Mouse (Mus musculus) cerebellum, adult 2 months (tissue): ENCODE data around the gene 1700069L16Rik. TPM values are rescaled to one million over a fixed set of nuclear protein-coding genes. Genes with fewer than 3 reads are reported as not detected.

ENCODE experiments used
- DNase-seq, 2 experiments: peaks; one replicate each; pipeline ENCODE4 v3.0.0; 2021
- H3K27ac ChIP-seq: fragments of 200-500 bp; 2 replicates; pipeline ENCODE4 v1.5.1; 2012; ENCODE audit warnings: low read length, control low read depth, inconsistent platforms; ENCODE audit not compliant: insufficient read depth
- H3K27me3 ChIP-seq: fragments of 200-500 bp; 2 replicates; pipeline ENCODE4 v1.6.1; 2012; ENCODE audit warnings: inconsistent platforms, mild to moderate bottlenecking, low read length, moderate library complexity; ENCODE audit not compliant: control insufficient read depth, insufficient read depth
- H3K4me1 ChIP-seq: fragments of 200-500 bp; 2 replicates; pipeline ENCODE4 v1.6.1; 2011; ENCODE audit warnings: low read length; ENCODE audit not compliant: control insufficient read depth, insufficient read depth
- H3K4me3 ChIP-seq: fragments of 200-500 bp; replicated peaks from 2 replicates; pipeline ENCODE3; 2011; ENCODE audit warnings: mild to moderate bottlenecking, low read depth, low read length, control low read depth; ENCODE audit not compliant: insufficient read depth
- CTCF ChIP-seq: fragments of 200-500 bp; IDR thresholded peaks from 2 replicates; pipeline ENCODE4 v1.5.1; 2011; ENCODE audit warnings: low read depth, mild to moderate bottlenecking, control low read depth, low read length, moderate library complexity, borderline replicate concordance; ENCODE audit not compliant: insufficient read depth
- POLR2A ChIP-seq: fragments of 200-500 bp; IDR thresholded peaks from 2 replicates; pipeline ENCODE4 v1.6.1; 2011; ENCODE audit warnings: low read length, control low read depth, borderline replicate concordance; ENCODE audit not compliant: insufficient read depth
- WGBS: fragments of 180-500 bp; shearing (Covaris S2); methylation state at CpG from one replicate; pipeline ENCODE4 v1.1.7; 2018; 5-methylcytosine and 5-hydroxymethylcytosine counted together
- polyA plus RNA-seq: library from polyadenylated mRNA; depleted of rRNA; stranded (reverse); fragments of >200 nt; gene quantifications from 2 replicates; pipeline ENCODE4 v1.2.3, GENCODE M21; 2012

The 1700069L16Rik gene
- polyA plus RNA-seq, 1 experiment: 0.39 TPM

DNA sequence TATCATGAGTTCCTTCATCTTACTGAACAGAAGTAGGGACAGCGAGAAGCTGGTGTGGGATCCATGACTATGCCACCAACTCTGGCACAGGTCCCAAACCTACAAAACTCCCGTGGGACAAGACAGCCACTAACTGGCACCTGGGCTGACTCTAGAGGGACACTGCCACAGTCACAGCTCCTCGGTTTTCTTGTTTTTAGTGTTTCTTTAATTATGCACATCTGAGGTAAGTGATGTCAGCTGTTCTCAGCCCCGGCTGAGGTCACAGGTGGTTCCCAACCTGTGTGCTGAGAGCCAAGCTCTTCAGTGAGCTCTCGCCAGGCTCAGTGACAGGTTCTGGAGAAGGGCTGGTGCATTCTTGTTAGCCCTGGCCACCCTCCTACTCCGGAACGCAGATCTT is 39.9 kb upstream of the 1700069L16Rik start:
- 58% methylated on average over 7 of the region's 7 CpGs for WGBS
- DNase-seq: no peak

DNA sequence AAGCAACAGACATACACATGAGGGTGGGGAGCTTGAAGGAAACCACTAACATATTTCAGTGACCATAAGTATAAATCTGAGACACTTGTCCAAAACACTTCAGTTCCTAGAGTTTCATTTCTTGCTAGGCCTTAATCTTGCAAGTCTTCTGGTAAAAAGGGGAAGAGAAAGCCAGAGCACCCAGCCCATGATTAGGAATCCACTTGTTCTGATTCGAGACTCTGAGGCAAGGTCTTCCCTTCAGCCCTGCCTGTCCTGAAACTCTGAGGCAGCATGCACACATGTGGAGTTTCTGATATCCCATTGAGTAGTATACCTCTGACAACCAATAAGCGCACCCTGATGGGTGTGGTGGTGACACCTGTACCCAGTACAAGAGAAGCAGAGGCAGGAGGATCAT is 37.0 kb upstream of the 1700069L16Rik start:
- WGBS: 89% methylated on average over 2 of the region's 2 CpGs
- H3K4me3 ChIP-seq: no peak overlapping the region
- TF ChIP-seq POLR2A (no peak), CTCF (no peak)
- no peaks in the 10 kb centered on the region; the same call in 1 of the 2 replicates for H3K4me1 ChIP-seq
- no peak overlapping the region for H3K27ac ChIP-seq
- no peaks in the 10 kb centered on the region for H3K27me3 ChIP-seq
- DNase-seq: no peak

More for the DNA sequence above, 39.9 kb upstream of the 1700069L16Rik start:
- TF ChIP-seq POLR2A: no peak
- no peak for TF ChIP-seq CTCF
- H3K27ac ChIP-seq: no peak overlapping the region
- no peak overlapping the region for H3K4me3 ChIP-seq
- peaks cover 7% of the 10 kb centered on the region for H3K4me1 ChIP-seq
- no peaks in the 10 kb centered on the region for H3K27me3 ChIP-seq

DNA sequence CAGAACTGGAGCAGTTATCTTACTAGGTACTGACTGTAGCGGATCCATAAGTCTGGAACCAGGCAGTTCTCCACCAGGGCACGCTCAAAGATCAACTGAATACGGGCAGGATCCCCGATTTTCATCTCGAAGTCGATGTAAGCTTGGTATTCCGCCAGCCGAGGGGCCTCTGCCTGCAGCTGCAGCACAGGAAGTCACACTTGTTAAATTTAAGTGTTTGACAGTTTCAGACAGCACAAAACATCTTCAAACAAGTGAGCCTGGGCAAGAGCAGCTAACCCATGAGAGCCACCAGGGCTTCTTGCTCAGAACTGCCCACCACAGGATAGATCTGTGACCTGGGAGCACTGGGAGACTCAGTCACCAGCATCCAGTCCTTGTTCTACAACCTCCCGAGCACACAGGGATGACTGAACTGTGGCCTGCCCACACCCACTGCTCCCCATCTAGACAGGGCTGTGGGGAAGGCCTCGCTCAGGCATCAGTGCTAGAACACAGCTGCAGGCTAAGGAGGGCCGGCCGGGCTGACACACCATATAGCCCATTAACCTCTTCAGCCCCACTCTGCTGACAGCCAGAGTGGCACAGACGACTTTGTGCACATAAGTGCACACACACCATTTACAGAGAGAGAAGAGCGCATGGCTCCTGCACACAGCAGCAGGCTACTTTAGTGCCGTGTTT is 30.9 kb upstream of the 1700069L16Rik start:
- H3K27ac ChIP-seq: no peak overlapping the region
- no peak overlapping the region for H3K4me3 ChIP-seq
- WGBS: 87% methylated on average over 15 of the region's 15 CpGs
- DNase-seq: no peak
- H3K27me3 ChIP-seq: no peaks in the 10 kb centered on the region
- no peak for TF ChIP-seq POLR2A
- TF ChIP-seq CTCF: no peak
- H3K4me1 ChIP-seq: peaks cover 16% of the 10 kb centered on the region

GRCm38 (mm10) chr5:113751521-113752157 is 27.1 kb upstream of the 1700069L16Rik start:
- Histone ChIP-seq H3K27me3 (no peaks in the 10 kb centered on the region), H3K4me3 (no peak overlapping the region), H3K27ac (peak overlapping the region; percentile 82), H3K4me1 (peaks cover 31% of the 10 kb centered on the region)
- TF ChIP-seq POLR2A (no peak), CTCF (no peak)
- WGBS: 20% methylated on average over 9 of the region's 9 CpGs
- peak; percentile 48 to 57 for DNase-seq

DNA sequence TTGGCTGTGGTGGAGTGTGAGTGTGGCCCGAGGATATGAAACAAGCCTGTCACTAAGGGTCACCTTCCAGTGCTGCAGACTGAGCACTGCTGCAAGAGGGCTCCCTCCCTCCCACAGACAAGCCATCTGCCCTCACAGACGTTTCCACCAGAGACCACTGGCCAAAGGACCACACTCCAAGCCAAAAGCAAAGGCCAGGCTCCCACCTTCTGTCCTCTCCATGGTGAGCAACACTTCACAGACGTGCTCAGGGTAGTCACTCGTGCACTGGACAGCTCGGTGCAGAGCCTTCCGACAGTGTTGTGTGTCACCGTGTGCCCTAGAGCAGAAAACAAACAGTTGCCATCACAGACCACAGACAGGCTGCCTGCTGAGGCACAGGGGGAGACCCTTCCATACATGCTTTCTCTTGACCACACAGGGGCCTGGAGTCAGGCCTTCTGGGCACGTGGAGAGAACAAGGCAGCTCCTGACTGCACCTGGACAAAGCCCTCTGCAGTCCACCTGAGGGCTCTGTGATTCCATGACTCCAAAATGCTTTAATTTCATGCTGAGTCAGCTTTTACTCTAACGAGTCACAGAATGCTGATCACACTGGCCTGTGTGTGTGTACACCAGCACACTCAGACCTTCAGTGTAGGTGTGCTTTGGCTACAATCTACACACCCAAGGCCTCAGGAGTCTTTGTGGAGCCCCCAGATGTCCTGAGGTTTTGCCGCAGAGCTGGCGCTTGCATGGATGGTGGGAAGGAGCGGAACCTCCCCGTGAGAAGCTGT is 24.2 kb upstream of the 1700069L16Rik start:
- DNase-seq: peak; percentile 36 to 55
- H3K27me3 ChIP-seq: no peaks in the 10 kb centered on the region
- no peak overlapping the region for H3K4me3 ChIP-seq
- TF ChIP-seq POLR2A (no peak), CTCF (no peak)
- peaks cover 31% of the 10 kb centered on the region for H3K4me1 ChIP-seq
- WGBS: 35% methylated on average over 13 of the region's 13 CpGs
- 0 out of 2 replicates have a peak overlapping the region, but pooled peaks have one; percentile 15 for H3K27ac ChIP-seq

- Histone ChIP-seq H3K4me3 (no peak overlapping the region), H3K27me3 (no peaks in the 10 kb centered on the region), H3K4me1 (peaks cover 31% of the 10 kb centered on the region), H3K27ac (no peak overlapping the region)
- 86% methylated on average over 5 of the region's 5 CpGs for WGBS
- DNase-seq: no peak
- TF ChIP-seq POLR2A (no peak), CTCF (peak; percentile 36; the same call in 1 of the 2 replicates)
Measured at GRCm38 (mm10) chr5:113747629-113748028, 23.1 kb upstream of the 1700069L16Rik start.

GRCm38 (mm10) chr5:113737607-113738237 is 13.2 kb upstream of the 1700069L16Rik start:
- no peaks in the 10 kb centered on the region for H3K27me3 ChIP-seq
- peak in 1 of 2 experiments; percentile 25 for DNase-seq
- peaks cover 11% of the 10 kb centered on the region for H3K4me1 ChIP-seq
- TF ChIP-seq POLR2A: no peak
- no peak for TF ChIP-seq CTCF
- 77% methylated on average over 11 of the region's 11 CpGs for WGBS
- no peak overlapping the region for H3K4me3 ChIP-seq
- H3K27ac ChIP-seq: no peak overlapping the region

DNA sequence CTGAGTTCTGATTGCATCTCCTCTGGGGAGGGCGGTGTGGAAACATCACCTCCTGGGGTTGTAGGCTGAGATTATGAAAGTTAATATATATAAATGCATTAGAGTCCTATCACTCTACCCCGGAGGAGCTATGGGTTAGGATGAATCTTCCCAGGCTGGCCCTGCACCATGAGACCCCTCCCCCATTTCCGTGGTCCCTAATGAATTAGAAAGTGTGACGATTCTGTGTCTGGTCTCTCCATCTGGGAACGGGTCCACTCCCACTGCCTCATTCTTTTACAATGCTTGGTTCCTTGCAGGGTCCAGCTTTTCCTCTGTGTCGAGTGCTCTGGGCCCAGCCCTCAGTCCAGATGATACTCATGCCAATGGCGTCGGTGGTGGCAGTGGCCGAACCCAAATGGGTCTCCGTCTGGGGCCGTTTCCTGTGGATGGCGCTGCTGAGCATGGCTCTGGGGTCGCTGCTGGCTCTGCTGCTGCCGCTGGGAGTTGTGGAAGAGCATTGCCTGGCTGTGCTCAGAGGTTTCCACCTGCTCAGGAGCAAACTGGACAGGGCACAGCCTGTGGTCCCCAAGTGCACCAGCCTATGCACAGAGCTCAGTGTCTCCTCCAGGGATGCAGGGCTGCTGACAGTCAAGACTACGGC is 12.1 kb upstream of the 1700069L16Rik start:
- peak in 1 of 2 experiments; percentile 36 for DNase-seq
- TF ChIP-seq POLR2A (no peak), CTCF (no peak)
- Histone ChIP-seq H3K27me3 (no peaks in the 10 kb centered on the region), H3K27ac (peak overlapping the region; percentile 74; the same call in 1 of the 2 replicates), H3K4me1 (peaks cover 11% of the 10 kb centered on the region), H3K4me3 (peak overlapping the region; percentile 85)
- WGBS: 18% methylated on average over 15 of the region's 15 CpGs
